Mouse (Mus musculus) liver, embryonic 14.5 days (tissue): ENCODE measurements around the gene Ggt6.

Experiments
- CTCF ChIP-seq: IDR thresholded peaks from 2 replicates; pipeline ENCODE4 v1.5.1; 2016; ENCODE audit warnings: antibody characterized with exemption, low read depth, control low read depth
- EP300 ChIP-seq: IDR thresholded peaks from 2 replicates; pipeline ENCODE4 v1.6.1; 2016; ENCODE audit warnings: antibody characterized with exemption, low read depth

- TF ChIP-seq CTCF (no peak), EP300 (no peak)
Observed at GRCm38 (mm10) chr11:72455694-72456093, 20.4 kb downstream of the Ggt6 start.
